Mouse (Mus musculus): Measurements from ENCODE around the gene Slc34a2.

DNA sequence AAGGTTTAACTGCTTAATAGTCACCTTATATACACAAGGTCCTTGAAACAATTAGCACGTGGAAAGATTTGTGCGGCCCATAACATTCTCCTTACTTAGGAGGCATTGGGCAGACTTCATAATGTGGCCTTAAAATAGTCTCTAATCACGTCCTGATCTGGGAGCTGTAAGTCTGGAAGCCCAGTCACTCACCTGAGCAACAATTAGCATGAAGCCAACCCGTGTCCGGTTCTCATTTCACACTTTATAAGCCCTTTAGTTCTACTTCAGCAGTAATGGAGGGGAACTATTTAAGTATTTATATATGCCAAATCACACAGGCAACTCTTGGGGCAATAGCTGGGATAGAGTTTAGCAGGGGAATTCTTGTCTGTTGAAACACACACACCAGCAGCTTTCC, 21.3 kb upstream of the Slc34a2 start:
- TF ChIP-seq CTCF (IDR thresholded peaks at IDR 0.05; ENCODE audit: control insufficient read depth, insufficient read depth, insufficient replicate concordance, low read depth, low read length): no peak
- TF ChIP-seq POLR2A (IDR thresholded peaks at IDR 0.05; ENCODE audit: control insufficient read depth, low read depth, low read length): no peak

Measured in testis, adult 2 months (tissue).